Comparison of ENCODE assay signal across 8 mouse cellular contexts in genomic region chr6:136941051-136942021, GRCm38 (mm10). TPM values are rescaled to one million over a fixed set of nuclear protein-coding genes. Genes with fewer than 3 reads are reported as not detected.
DNase-seq lines count a peak whose midpoint lies in the region; ATAC-seq and TF ChIP-seq lines count a peak whose summit lies in the region.

TSS of gene Arhgdib (minus strand) at chr6:136941899.

- H3K4me3 ChIP-seq in forebrain, embryonic 15.5 days = no peak within 1 kb of the TSS
- no peak within 1 kb of the TSS for H3K4me3 ChIP-seq in hindbrain, embryonic 15.5 days
- peak within 1 kb of the TSS; percentile 24 for H3K4me3 ChIP-seq in limb, embryonic 13.5 days
- H3K4me3 ChIP-seq in myocyte = no peak within 1 kb of the TSS

- H3K79me2 ChIP-seq in myocyte (ENCODE audit: control insufficient read depth, insufficient read depth) = no peaks in the 10 kb centered on the region

- WGBS in forebrain, embryonic 15.5 days = 71% methylated on average over 12 of the region's 12 CpGs
- WGBS in hindbrain, embryonic 15.5 days = 59% methylated on average over 12 of the region's 12 CpGs
- 24% methylated on average over 12 of the region's 12 CpGs for WGBS in limb, embryonic 13.5 days

- DNase-seq in layer of hippocampus, postnatal 10 days (ENCODE audit: low spot score in 2 of 2) = no peak
- no peak for DNase-seq in layer of hippocampus, adult 11-12 months (ENCODE audit: low spot score)
- no peak for DNase-seq in adrenal gland, adult 18-20 months (ENCODE audit: low spot score in 2 of 2)
- no peak for DNase-seq in ovary, postnatal 36 days (ENCODE audit: low spot score)

- H3K4me1 ChIP-seq in forebrain, embryonic 15.5 days = 0 out of 2 replicates have a peak, but pooled peaks cover 10% of the 10 kb centered on the region
- no peaks in the 10 kb centered on the region for H3K4me1 ChIP-seq in hindbrain, embryonic 15.5 days (replicated peaks)
- H3K4me1 ChIP-seq in limb, embryonic 13.5 days = peaks cover 37% of the 10 kb centered on the region

- ATAC-seq in forebrain, embryonic 15.5 days (replicated peaks) = no peak
- no peak for ATAC-seq in hindbrain, embryonic 15.5 days (ENCODE audit: low FRiP score, low read depth)
- peak; percentile 41; the same call in 1 of the 2 replicates for ATAC-seq in limb, embryonic 13.5 days (ENCODE audit: low FRiP score, low read depth)

- no peak within 1 kb of the TSS for H3K4me2 ChIP-seq in forebrain, embryonic 15.5 days (replicated peaks)
- H3K4me2 ChIP-seq in hindbrain, embryonic 15.5 days = no peak within 1 kb of the TSS
- H3K4me2 ChIP-seq in limb, embryonic 13.5 days (replicated peaks) = peak within 1 kb of the TSS; percentile 51
- peak within 1 kb of the TSS; percentile 63 for H3K4me2 ChIP-seq in myocyte (ENCODE audit: low read depth)

- peak within 1 kb of the TSS; percentile 32 for H3K27ac ChIP-seq in forebrain, embryonic 15.5 days (replicated peaks)
- H3K27ac ChIP-seq in hindbrain, embryonic 15.5 days (replicated peaks) = peak within 1 kb of the TSS; percentile 53
- peak within 1 kb of the TSS; percentile 82 for H3K27ac ChIP-seq in limb, embryonic 13.5 days

- H3K27me3 ChIP-seq in forebrain, embryonic 15.5 days = no peaks in the 10 kb centered on the region
- H3K27me3 ChIP-seq in hindbrain, embryonic 15.5 days = no peaks in the 10 kb centered on the region
- no peaks in the 10 kb centered on the region for H3K27me3 ChIP-seq in limb, embryonic 13.5 days
- H3K27me3 ChIP-seq in myocyte (ENCODE audit: control insufficient read depth, insufficient read depth, insufficient read length) = no peaks in the 10 kb centered on the region

- H3K36me3 ChIP-seq in forebrain, embryonic 15.5 days = no peaks in the 10 kb centered on the region
- H3K36me3 ChIP-seq in hindbrain, embryonic 15.5 days = no peaks in the 10 kb centered on the region
- no peaks in the 10 kb centered on the region for H3K36me3 ChIP-seq in limb, embryonic 13.5 days
- no peaks in the 10 kb centered on the region for H3K36me3 ChIP-seq in myocyte (ENCODE audit: control insufficient read depth, insufficient read depth)

- no peak for TF ChIP-seq POLR2A in myocyte (IDR thresholded peaks at IDR 0.05; ENCODE audit: insufficient read length, low read depth)

- H3K9me3 ChIP-seq in forebrain, embryonic 15.5 days = no peaks in the 10 kb centered on the region
- H3K9me3 ChIP-seq in hindbrain, embryonic 15.5 days = no peaks in the 10 kb centered on the region
- H3K9me3 ChIP-seq in limb, embryonic 13.5 days = no peaks in the 10 kb centered on the region

- no peak within 1 kb of the TSS for H3K9ac ChIP-seq in forebrain, embryonic 15.5 days (replicated peaks)
- no peak within 1 kb of the TSS for H3K9ac ChIP-seq in hindbrain, embryonic 15.5 days
- H3K9ac ChIP-seq in limb, embryonic 13.5 days = peak within 1 kb of the TSS; percentile 14; the same call in 1 of the 2 replicates

- no peak within 1 kb of the TSS for H3ac ChIP-seq in myocyte (ENCODE audit: control insufficient read depth, insufficient read length)

TF ChIP-seq in myocyte, 11 proteins besides CTCF, POLR2A, EP300 and RAD21:
- TF ChIP-seq E2F4 (IDR thresholded peaks at IDR 0.05; ENCODE audit: insufficient read depth) (no peak), CEBPB (IDR thresholded peaks at IDR 0.05; ENCODE audit: insufficient read depth, poor library complexity, severe bottlenecking) (no peak), REST (IDR thresholded peaks at IDR 0.05; ENCODE audit: insufficient read depth, insufficient read length) (no peak), TCF3 (IDR thresholded peaks at IDR 0.05; ENCODE audit: insufficient read length, low read depth) (no peak), MYOG (IDR thresholded peaks at IDR 0.05; ENCODE audit: control insufficient read depth in 1 of 3, insufficient read depth in 1 of 3, insufficient read length in 2 of 3, low read depth in 2 of 3) (no peak), MYOD1 (IDR thresholded peaks at IDR 0.05; ENCODE audit: control insufficient read depth in 1 of 3, insufficient read length in 2 of 3, low read depth in 2 of 3) (no peak), TCF12 (IDR thresholded peaks at IDR 0.05; ENCODE audit: insufficient read depth, poor library complexity, severe bottlenecking) (no peak), POLR2AphosphoS2 (IDR thresholded peaks at IDR 0.05; ENCODE audit: insufficient read length, low read depth) (no peak), USF1 (IDR thresholded peaks at IDR 0.05; ENCODE audit: low read depth) (no peak), MAX (IDR thresholded peaks at IDR 0.05; ENCODE audit: low read depth) (no peak), SRF (IDR thresholded peaks at IDR 0.05; ENCODE audit: control insufficient read depth, insufficient read length, low read depth) (no peak)

RNA-seq across cellular contexts. Expression of gene Arhgdib, which starts in this region (rescaled TPM):
- 10 to 100 TPM; 17.4 to 18.4 TPM for total RNA-seq in layer of hippocampus, postnatal 10 days (2021)
- 10 to 100 TPM; 20.0 to 25.7 TPM for total RNA-seq in adrenal gland, adult 18-20 months (2021)
- polyA plus RNA-seq in forebrain, embryonic 15.5 days (2015; fragmentation: Nextera tagmentation; extraction: Ambion mirVana) = 16.8 and 17.1 TPM in 2 replicates
- 14.0 and 16.7 TPM in 2 replicates for polyA plus RNA-seq in hindbrain, embryonic 15.5 days (2015; fragmentation: Nextera tagmentation; extraction: Ambion mirVana)
- polyA plus RNA-seq in limb, embryonic 13.5 days (2015; fragmentation: Nextera tagmentation; extraction: Ambion mirVana) = 75.3 and 78.3 TPM in 2 replicates
- 90.2 TPM for polyA plus RNA-seq in myocyte (2012; fragmentation: generic; extraction: Trizol)

Comparison
In these comparisons a context has a peak if more than half of its experiments do, and no peak if none do; other contexts are left out.
1. H3K27ac ChIP-seq: peak in every context shown above with its lines; median percentile 82 in limb, embryonic 13.5 days; 53 in hindbrain, embryonic 15.5 days; 32 in forebrain, embryonic 15.5 days.
2. H3K4me2 ChIP-seq: peak in limb, embryonic 13.5 days (single experiment) and myocyte (single experiment); none in forebrain, embryonic 15.5 days (single experiment) and hindbrain, embryonic 15.5 days (single experiment).